Mouse (Mus musculus) CD8-positive naive resting alpha-beta T cell, adult 2 months (primary cell): ENCODE data around the gene Flrt2.

Experiments
- DNase-seq, 2 experiments: peaks; one replicate each; pipeline ENCODE4 v3.0.0; 2022; ENCODE audit warnings: low read depth in 2 of 2, low spot score in 2 of 2

Gene Flrt2

DNA sequence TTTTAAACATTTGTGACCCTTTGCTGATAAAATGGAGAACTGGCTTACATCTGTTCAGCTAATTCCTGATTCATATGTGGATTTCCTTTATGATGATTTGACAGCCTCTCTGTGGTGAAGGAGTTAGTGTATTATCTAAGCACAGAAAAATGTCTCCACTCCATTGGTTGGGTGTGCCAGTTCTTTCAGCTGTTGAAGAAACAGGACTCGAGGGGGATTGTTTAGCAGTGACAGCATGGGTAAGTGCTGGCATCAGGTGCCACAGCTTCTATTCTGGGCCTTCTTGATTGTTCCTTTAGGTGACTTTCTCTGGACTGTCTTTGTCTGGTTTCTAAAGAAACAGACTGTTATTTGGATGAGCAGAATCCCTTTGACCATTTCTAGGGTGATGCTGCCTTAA is 42.0 kb downstream of the Flrt2 start:
- DNase-seq: no peak

DNA sequence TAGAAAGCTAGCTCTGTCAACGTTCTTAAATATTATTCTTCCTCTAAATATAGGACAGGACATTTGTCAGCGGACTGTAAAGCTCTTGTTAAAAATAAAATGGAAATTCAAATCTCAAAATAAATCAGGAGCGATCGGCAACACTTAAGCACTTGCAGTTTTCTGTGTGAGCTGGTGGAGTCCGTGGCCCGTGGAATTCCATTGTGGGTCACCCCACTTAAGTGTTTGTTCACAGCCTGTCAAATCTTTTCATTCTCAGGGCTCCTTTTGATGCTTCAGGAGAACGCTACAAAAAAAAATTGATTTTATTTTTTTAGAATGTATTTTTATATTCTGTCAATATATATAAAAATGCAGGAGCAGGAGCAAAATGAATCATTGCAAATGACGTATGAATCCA is 45.5 kb downstream of the Flrt2 start:
- DNase-seq: no peak

DNA sequence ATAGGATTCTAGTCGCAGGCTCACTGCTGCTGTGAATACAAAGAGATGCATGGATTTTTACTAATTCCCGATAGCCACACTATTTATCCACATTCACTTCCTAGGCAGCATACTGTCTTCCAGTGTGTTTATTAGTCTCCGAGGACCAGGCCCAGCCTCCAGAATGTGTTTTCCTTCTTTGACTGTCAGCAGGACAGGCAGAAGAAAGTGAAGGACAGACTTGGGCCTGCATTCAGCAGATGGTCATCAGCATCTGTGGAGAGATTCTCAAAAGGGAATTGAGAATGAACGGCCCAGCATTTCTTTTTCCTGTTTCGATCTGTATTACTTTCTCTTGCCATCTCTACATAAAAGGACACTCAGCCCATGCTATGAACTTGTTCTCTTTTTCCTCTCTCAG is 46.0 kb downstream of the Flrt2 start:
- no peak for DNase-seq

DNA sequence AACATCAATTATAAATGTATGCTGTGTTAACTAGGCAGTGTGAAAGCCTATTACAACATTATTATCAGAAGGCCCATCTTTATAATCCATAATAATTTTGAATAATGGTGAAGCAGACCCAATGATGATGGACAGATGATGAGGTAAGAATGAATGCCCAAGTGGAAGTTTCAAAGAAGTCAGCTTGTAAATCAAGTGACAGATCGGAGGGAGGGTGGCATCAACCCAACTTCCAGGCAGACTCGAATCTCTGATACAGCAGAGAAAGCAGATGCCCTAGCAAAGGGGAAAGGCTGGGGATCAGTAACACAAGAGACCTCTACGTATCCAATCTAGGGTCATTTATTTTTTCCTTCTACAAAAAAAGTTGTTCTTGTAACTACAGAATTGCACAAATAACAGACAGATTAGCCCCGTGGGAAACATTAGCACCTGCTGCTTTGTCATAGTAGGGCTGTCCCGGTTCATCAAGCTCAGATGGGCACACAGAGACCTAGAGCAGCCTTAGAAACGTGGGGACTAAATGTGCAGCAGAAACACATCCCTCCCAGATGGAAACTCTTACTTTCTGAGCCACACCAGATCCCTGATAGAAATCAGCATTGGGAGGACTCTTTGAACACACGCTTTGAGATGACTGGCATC is 46.6 kb downstream of the Flrt2 start:
- no peak for DNase-seq

DNA sequence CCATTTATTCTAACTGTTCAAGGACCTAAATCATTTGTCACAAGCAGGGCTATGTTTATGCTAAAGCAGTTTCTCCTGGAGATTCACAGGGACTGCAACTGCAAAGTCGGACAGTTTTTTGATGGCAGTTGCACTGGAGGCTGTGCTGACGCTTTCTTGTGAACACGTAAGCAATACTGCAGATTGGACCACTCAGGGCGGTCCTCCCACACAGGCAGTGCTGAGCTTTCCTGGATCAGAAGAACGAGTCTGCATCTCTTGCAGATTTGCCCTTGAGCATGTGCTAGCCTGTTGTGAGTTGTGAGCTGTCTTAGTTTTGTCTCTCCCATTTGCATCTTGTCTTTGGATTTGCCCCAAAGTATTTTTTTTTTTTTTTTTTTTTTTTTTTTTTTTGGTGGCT is 47.7 kb downstream of the Flrt2 start:
- DNase-seq: no peak

DNA sequence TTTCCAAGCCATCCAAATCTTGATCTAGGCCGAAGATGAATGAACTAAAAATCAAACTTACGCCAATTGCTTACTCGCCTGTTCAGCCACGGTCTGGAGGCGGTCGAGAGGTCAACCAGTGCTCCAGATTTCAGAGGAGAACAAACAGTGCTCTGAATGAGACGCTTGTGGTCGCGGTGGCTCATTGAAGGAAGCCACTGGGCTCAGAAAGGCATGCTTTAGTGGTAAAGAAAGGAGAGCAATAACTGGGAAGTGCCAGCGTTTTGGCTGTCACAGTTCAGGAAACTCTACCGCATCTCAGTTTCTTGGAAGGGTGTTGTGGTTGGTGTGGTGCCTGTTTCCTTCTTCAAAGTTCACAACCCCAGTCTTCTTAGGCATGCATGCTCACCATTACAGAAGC is 49.3 kb downstream of the Flrt2 start:
- DNase-seq: no peak

DNA sequence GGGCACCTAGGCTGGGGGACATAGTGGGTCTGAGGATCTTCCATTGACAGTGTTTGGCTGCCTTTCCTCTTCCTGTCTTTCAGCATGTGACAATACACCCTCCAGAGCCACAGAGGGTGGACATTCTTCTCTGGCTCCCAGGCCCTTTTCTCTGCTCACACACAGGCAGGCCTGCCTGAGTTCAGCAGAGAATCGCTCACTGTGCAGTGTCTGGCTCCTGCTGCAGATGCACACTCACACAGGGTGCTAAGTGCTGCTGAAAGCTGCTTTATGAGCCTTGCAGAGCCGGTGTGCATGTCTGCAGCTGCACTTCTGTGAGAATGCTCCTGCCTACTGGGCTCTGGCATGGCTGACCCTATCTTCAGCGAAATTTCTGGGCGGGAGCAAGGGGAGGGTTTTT is 52.3 kb downstream of the Flrt2 start:
- DNase-seq: no peak

DNA sequence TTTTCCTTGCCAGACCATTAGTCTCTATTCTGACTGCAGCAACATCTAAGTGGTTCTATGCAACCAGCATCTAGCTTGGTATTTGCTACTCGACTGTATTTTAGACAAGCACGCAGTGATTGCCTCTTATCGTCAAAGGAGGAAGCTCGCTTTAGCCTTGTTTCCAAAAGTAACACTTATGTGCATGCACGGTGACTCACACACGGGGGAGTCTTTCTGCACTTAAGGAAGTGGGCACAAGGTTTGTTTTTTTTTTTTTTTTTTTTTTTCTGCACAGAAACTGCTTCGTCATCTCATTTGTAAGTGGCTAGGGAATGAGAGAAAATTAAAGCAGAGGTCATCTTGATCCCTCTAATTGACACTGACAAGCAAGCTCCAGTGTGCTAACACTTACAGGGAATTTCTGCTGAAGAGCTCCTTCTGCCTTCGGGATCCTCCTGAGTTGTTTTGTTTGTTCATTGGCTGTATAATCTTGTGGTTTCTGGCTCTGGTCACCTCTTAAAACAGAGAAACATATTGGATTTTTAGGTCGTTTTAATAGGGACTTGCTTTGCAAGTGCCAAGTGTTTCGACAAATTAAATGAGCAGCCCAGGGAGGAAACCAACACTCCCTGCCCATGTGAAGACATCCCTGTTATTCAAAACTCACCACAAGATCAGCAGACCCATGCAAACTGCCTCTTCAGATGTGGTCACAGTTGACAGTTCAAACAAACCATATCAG is 55.0 kb downstream of the Flrt2 start:
- no peak for DNase-seq

DNA sequence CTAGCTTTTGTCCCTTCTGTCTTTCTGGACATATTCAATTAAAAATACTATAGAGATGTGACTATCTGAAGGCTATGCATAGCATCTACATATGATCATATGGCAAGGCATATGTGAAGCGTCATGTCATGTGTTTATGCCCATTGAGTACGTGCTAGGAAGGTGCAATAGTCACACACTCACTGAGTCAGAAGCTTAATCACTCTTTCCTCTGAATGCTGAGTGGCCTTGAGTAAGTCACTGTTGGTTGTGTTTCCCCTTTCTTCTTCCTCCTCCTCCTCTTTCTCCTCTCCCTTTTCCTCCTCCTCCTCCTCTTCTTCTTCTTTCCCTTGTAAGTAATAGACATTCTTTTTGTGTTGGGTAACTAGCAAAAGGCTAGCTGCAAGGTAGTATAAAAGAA is 56.7 kb downstream of the Flrt2 start:
- DNase-seq: no peak

DNA sequence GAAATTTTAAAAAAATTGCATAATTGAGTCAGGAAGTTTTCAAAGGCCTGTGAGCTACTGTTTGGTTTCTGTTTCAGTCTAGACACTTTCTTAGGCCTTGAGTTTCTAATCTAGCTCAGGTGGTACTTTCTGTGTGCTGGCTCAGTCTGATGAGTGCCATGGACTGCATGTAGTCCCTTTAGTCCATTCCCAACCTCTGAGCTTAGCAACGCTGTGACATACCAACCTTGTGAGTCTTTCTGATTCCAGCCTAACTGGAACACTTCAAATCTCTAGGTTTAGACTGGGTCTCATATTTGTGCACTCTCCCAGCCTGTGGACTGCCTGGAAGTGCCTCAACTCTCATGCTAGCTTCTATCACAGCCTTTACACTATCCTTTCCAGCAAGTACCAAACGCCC is 57.2 kb downstream of the Flrt2 start:
- no peak for DNase-seq

DNA sequence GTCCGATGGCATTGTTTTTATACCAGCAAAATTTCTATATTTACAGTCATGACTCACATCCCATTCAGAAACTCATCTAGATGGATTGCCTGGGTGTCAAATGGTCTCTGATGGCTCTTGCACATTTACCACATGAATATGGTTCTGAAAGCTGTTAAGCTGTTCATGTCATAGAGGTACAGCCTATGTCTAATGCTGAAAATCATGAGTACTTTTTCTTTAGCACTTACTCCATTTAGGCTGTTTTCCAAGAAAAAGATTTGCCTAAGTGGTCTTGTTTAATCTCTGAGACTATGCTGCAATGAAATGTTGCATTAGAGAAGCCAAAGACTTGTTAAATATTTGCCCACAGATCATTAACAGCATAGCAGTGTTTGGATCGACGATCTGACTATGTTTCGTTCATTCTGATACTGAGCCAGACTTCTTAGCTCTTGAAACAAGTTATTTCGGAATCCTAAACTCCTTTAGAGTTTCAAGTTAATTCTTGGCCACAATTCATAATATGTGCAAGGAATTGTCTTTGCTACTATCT is 67.3 kb downstream of the Flrt2 start:
- no peak for DNase-seq

DNA sequence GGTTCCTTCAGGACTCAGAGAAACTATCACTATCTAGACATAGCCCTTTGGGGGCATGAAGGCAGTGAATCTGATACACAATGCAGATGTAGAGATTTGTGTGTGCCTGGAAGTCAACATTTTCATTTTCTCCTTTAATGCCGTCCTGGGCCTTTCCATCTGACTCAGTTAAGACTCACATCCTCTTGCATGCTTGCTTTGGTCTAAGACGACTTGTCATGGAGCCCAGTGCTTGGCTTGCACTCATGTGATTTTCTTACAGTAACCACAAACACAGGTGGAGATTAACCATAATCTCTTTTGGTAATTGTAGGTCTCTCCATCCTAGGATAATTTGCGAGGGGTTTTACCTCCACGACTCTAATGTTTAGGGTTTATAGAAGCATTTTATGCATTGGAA is 73.2 kb downstream of the Flrt2 start:
- no peak for DNase-seq

DNA sequence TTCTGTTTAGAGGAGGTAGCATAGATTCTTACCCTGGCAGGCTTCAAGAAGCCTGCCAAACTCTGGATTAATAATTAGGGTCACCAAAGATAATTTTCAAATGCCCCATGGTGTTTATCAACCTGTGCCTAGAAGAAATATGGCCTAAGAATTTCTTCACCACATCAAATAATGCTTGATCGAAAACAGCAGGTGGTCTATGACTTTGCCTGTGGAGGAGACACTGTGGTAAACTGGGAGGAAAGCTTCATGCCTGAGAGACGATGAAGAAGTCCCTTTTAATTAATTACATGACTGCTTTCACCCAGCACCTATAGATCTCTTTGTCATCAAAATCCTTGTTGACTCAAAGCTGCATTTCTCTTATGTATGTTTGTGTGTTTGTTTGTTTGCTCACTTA is 77.0 kb downstream of the Flrt2 start:
- DNase-seq: no peak

DNA sequence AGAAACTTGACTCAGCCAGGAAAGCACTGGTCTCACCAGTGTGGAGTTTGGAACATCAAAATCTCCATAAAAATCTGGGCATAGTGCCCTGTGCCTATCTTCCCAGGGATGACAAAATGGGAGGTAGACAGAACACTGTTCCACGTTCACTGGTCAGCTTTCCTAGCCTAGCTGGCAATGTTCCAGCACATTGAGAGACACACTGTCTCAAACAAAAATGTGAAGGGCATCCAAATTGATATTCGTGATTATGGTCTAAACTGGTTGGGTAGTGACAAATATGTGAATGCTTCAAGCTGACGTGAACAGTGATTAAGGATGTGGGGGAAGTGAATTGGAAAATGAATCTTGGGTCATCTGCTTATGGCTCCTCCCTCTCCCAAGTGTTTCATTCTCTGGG is 78.2 kb downstream of the Flrt2 start:
- DNase-seq: no peak

DNA sequence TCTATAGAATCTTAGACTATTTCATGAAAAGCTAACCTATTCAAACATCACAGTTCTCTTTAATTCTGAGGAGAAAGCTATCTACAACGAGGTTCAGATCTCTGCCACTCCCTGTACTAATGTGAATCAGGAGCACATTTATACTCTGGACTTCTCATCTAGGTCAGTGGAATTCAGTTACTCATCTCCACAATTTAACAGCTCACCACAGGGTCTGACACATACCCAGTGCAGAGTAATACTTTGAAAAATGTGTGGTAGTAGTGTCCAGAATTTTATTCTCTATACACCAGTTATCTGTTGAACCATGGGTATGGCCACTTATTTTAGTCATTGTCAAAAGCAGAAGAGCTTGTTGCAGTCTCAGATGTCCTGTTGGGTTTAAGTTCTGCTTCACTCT is 98.1 kb downstream of the Flrt2 start:
- no peak for DNase-seq

DNA sequence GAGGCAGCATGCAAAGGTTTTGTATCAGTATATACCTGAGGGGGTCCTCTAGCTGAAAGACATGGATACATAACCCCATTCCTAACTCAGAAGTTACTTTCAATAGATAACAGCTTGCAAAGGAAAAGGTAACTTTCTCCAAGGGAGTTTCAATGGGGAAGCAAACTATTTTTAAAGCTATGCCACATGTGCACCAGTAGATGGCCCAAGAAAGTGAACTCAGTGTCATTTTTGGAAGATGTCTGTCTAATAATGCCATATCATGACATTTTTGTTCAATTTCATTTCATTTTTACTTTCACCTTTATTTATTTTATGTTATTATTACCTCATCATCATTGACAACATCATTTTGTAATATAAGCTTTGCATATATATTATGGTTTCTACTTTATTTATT is 124.6 kb downstream of the Flrt2 start:
- no peak for DNase-seq
